Mouse (Mus musculus) adipocyte (in vitro differentiated cells): Measurements from ENCODE around the gene Foxred1.

Experiments
- DNase-seq: peaks from one replicate; pipeline ENCODE4 v3.0.0-alpha.2; 2016; ENCODE audit warnings: low spot score

Gene Foxred1

DNA sequence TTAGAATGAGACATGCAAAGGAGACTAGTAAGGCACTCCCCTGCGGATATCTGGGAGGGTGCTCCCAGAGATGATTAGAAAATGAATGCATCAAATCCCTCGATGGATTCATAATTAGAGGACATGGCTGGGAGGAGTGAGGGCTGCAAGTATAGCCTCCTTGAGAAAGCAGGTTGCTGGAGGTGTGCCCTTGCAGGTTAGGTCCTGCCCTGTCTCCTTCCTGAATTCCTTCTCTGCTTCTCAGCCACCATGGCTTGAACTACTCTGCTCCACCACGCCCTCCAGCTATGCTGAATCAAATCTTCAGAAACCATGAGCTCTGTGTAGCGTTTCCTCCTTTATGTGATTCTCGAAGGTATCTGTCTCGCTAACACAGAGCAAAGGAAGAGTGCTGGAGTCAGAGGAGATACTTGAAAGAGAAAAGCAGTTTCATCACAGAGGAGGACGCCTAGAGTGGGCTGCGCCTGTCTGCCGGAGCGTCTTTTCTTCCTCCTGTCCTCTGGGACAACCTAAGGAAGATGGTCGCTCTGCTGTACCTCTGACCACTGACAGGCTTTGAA, 17.8 kb downstream of the Foxred1 start:
- no peak for DNase-seq

DNA sequence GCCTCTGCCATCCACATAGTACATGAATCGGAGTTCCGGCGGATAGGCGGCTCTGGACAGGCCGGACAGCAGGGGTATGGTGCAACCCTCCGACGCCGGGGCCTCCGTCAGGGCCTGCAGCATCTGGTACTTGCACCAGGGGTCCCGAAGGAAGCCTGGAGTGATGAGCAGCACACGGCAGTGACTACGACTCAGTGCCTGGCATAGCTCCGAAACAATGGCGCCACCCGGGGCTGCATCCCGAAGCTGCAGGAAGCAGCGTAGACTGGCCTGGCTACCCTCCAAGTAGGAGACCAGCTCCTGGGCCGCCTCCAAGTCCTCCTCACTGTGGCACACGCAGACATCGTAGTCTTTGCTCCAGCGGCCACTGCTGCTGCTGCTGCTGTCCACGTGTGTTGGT, 22.2 kb downstream of the Foxred1 start:
- peak; percentile 32 for DNase-seq

DNA sequence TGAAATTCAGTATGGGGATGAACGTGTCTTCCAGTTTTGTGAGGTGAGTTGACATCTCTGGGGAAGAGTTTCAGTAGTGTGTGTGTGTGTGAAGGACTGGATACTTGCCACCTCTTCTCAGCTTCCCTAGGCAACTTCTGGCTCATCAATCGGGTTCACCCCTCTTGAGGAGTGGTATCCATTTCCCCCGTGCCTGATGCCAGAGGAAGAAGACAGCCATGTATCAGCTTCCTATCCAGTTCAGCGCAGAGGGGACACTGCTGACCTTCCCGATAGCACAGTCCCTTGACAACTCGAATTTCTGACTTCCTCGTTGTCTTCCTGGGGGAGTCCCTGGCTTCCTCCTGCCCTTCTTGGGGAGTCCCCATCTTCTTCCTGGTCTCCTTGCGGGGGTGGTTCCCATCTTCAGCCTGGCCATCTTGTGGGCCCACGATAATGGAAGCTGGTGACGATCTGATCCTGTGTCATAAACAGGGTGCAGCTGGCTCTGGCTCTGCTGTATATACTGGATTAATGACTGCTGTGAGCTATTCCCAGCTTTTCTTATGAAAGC, 23.4 kb downstream of the Foxred1 start:
- DNase-seq: no peak

DNA sequence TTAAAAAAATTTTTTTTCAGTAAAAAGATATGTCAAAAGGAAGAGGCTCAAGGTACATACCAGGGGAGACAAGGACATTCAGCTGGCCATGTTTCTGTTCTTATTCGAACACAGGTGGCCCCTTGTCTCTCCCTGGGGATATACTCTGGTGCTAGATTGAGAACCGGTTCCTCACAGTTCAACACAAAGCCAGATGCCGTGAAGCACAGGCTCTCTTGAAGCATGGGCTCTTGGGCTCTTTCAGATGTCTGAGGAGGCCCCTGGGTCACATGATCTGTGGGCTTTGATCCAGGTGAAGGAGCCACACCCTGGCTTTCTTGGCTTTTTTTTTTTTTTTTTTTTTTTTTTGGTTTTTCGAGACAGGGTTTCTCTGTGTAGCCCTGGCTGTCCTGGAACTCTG, 24.4 kb downstream of the Foxred1 start:
- no peak for DNase-seq

DNA sequence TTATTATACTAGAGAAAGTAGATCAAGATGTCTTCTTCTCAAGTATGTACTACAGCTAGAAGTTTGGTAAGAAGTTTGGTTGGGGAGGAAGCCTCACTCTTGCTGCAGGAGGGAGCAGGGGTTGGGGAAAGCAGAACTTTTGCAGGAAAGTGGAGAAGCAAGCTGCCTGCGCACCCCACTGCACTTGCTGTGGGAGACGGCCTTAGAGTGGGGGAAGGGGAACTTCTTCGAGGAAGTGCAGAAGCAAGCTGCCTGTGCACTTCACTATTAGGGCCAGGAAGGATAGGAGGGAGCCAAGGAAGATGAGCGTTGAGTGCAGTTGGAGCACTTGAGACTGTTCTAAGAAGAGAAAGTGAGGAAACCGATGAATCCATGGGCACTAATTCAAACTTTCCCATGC, 27.5 kb downstream of the Foxred1 start:
- no peak for DNase-seq

DNA sequence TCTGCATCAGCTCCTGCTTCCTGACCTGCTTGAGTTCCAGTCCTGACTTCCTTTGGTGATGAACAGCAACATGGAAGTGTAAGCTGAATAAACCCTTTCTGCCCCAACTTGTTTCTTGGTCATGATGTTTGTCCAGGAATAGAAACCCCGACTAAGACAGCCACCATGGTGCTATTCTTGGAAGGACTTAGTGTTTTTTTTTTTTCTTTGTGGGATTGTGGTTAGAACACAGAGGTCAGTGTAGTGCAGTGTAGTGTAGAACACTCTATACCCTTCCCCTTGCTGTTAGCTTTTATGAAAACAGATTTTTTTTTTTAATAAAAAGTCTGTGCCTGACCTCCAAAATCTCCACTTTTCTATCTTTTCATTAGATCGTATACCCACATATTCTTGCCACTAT, 28.0 kb downstream of the Foxred1 start:
- no peak for DNase-seq

DNA sequence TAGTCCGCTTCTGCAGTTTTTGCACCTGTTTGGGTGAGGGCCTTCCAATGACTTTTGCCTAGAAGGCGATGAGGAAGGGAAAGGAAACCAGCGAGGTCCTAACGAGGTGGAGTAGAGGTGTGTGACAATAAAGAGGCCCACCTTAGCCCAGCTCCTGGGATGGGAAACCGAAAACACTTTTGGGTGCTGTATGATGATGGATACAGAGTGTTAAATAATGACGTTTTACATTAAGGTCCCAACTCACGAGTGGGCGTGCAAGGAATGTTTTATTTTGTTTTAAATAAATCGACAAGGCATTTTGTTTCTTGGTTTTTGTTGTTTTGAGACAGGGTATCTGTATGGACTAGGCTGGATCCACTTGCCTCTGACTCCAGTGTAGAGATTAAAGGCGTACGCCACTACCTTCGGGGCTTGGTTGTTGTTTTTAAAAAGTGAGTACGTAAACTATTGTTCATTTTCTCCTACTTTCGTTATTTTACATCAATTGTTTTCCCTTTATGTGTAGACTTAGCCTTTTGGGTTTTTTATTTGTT, 34.7 kb downstream of the Foxred1 start:
- DNase-seq: no peak

DNA sequence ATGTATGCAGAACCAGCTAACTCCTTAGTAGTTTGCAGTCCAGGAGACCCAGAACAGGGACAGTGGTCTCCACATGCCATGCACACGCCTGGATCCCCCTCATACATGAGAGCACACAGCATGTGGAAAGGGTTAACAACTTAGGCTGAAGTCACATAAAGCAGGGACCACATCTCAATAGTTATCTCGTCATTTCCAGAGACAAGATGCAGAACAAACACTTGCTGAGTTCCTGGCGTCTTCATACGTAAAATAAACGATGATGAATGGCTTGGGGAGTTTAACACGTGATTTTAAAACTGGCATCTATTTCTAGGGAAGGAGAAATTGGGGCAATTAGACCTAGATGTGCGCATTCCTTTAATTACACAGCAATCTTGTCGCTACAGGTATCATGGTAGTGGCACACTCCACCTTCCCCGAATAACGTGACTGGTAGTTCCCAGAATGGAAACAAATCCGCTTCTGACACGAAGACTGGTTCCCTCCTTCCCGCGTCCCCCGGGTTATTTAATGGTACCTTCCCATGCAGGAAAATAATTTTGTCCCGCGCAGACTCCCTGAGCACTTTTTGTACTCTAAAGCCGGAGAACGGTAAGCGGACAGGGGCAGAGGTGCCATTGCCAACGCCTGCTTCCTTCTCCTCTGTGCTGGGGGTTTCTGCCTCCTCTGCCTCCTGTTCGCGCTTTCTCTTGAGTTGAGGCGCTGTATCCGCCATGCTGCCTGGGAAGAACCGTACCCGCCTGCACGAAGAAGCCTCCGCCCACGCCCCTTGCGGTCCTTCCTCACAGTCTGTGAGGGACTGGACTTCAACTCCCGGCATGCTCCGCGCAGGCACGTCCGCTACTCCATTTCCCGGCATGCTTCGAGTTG, 35.4 kb downstream of the Foxred1 start, which contains the start of gene Dcps:
Gene Dcps (minus strand): TSS at position 811 of the 873 bp plus-strand sequence.
- peak; percentile 84 for DNase-seq

DNA sequence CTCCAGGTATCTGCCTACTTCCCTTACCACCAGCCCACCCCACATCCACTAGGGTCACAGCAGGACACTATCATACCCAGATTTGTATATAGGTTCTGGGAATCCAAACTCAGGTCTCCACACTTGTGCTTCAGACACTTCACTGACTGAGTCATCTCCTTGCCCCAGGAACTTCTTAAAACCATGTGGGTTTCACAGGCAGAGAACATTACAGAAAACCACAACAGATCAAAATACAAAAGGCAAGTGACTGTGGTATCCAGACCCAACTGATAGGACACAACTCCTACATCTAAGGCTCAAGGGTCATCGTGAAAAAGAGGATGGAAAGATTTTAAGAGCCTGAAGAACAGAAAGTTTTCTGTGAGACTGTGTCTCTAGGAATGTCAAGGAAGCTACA, 37.5 kb downstream of the Foxred1 start:
- DNase-seq: no peak

DNA sequence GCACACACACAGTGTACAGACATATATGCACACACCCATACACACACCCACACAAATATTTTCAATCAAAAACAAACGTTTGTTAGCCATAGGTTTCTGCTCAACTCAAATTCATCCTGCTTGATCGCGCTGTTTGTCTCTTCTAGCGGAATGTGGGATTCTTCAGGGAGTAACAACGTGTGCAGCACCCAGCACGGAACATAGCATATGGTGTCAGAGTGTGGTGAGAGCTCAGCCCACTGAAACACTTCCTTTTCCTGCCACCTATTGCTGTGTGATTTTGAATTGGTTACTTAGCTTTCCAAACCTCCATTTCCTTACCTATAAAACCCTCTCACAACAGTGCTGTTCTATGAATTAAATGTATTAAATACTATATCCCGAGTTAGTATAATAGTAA, 40.8 kb downstream of the Foxred1 start:
- DNase-seq: no peak

DNA sequence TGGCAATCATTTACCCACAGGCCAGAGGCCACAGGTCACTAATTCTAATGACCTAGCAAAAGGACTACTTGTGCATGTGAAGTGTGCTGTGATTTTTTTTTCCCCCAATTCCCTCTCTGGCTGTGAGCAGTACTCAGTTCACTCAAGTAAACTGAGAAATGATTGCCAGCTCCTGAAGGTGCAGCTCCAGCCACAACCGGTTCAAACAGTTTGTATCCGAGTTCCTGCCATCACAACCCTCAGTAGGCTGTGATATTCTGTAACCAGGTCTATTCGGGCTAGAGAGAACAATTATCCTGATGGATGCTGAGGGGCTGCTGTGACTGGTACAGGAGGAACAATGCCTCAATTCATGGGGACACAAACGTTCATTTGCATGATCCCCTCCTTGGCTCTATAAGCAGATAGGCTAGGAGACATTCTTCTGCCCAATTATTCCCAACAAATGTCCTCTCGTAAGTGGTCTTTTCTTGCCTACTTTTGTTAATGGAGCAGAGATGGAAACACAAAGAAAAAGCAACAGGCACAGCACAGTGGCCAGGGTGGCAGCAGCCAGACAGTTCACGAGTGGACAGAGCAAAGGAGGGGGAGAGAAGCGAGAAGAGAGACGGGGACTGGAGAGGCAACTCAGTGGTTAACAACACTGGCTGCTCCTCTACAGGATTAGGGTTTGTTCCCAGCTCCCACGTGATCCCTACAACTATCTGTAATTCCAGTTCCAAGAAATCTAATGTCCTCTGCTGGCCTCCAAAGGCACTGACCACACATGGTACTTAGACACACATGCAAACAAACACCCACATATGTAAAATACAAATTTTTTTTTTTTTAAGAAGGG, 43.8 kb downstream of the Foxred1 start:
- peak; percentile 32 for DNase-seq

DNA sequence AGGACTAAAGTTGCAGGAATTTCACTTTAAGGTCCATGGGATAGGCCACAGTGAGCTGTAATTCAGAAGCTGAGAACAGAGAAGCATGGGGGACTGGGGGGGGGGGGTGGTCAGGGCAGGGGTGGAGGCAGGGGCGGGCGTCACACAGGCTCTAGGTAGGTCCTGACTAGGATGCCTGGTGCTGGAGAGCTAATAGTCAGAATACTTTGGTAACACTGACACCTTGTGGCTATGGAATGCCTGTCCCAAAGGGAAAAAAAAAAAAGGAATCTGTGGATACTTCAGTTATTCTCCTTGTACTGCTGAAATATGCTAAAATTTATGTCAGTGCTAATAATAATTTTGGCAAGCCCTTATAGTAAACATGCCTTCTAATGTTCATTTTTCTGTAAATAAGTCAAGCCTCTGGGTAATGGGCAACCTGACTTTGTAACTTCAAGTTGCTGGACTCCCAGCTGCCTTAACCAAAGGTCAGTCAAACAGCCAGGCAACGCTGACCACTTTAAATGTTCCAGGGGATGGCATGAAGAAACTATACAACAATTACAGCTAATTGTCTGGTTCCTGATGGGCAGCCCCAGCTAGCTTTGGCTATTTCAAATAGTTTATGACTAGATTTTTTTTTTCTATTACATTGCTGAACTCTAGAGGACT, 44.6 kb downstream of the Foxred1 start:
- DNase-seq: peak; percentile 76

DNA sequence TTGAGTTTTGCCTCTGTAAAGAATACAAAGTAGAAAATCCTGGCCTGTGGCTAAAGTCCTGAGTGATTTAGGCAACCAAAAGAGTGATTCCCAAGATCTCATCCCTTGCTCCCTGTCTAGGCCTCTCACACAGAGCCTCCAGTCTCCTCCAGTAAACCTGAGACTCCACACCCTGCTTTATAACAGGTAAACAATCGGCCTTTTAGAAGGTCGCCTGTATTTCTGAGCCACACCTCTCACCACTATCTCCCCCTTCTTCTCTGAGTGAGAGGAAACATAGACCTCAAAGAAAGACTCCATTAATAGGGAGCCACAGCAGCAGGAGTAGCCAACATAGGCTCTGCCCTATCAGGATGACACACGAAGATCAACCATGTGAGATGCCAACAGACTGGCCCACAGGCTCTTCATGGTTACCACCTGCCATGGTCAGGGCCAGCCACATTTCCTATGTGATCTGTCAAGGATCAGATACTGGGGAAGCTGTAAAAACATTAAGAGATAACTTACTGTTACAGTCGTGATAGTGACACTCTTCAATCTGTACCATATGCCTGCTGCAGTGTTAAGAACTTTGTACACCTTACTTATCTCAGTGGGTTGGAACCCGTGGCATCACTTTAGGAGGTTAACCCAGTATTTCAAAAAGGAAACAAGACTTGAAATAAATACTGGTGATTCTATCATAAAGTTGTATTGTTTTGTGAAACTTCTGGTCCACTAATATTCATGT, 46.5 kb downstream of the Foxred1 start:
- DNase-seq: no peak

DNA sequence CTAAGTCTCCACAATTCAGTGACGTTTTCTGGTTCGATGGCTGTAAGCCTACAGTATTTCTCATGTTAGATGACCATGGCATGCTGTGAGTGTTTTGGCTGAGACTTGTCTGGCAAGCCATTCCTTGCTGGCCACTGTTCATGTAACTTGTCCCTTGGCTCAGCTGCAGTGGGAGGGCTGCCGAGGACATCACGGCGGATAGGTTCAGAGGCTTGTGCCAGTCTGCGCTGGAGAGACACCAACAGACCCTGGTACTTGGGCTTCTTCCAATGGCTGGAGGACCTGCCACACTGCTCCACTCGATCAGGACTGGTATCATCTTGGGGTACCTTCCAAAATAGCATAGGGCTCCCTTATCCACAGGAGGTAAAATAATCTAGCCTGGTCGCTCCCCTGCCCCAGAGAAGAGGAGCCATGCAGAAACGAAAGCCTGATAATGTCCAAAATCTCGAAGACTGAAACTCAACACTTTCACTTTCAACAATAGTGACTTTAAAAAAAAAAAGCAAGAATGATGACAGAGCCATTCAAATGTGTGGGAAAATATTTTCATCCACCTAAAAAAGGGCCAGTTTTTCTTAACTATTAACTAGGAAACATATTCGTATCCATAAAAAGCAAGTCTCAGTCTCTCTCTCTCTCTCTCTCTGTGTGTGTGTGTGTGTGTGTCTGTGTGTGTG, 47.7 kb downstream of the Foxred1 start:
- DNase-seq: peak; percentile 64

DNA sequence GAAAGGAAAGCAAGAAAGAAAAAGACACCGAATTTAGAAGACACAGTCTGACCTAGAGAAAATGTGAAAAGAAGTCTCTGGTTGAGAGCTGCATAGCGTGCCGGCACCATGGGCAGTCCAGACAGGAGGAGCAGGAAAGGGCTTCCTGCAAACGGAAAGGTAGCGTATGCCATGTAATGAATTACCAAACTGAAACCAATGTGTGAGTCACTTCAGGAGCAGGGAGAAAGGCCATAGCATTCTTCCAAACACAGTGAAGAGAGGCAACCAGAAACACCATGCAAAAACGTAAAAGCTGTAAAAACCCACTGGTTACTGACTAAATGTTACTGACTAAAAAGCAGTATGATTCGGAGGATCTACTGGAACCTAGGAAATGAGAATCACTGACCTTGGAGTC, 49.1 kb downstream of the Foxred1 start:
- DNase-seq: no peak

DNA sequence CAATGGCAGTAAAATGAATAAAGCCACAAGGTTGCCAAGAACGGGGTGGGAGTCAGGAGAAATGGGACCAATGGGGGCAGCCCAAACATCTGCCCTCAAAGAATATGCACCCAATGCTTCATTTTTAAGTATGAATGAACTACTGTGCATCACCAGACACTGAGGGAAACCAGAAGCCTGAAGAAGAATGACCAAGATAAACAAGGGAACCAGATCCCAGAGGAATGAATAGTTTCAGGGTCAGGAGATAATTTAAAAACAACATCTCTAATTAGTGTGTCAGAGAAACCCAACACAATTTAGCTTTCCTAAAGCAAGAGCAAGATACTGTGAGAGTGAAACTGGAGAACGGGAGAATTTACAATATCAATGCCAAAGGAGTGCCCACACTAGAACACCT, 50.2 kb downstream of the Foxred1 start:
- DNase-seq: no peak

DNA sequence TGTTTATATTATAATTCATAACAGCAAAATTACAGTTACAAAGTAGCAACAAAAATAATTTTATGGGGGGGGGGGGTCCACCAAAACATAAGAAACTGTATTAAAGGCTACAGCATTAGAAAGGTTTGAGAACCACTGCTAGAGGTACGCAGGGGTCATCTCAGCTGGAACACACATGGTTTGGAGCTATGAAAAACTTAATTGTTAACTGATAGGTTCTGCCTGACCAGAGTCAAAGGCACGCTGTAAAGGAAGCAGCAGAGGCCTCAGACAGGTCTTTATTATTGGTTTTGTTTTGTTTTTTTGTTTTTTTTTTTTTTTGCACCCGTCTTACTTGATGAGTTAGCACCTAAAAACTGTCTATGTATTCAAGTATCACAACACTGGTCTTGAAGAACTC, 52.4 kb downstream of the Foxred1 start:
- no peak for DNase-seq

DNA sequence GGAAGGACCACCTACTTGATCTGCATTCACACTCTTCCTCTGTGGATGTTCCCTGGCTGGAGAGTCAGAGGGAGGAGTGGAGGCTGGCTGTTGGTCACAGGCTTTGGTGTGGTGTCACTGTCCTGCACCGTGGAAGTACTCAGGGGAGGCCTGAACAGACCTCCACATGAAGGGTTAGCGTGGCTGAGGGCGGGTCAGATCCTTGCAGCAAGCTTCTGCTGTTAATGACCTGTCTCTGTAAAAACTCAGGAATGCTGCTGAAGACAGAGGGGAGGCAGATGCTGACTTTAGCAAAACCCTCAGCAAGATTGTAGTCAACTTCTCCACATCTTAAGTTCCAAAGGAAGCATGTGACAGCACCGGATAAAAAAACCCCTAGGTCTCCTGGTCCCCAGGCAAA, 54.0 kb downstream of the Foxred1 start:
- no peak for DNase-seq

DNA sequence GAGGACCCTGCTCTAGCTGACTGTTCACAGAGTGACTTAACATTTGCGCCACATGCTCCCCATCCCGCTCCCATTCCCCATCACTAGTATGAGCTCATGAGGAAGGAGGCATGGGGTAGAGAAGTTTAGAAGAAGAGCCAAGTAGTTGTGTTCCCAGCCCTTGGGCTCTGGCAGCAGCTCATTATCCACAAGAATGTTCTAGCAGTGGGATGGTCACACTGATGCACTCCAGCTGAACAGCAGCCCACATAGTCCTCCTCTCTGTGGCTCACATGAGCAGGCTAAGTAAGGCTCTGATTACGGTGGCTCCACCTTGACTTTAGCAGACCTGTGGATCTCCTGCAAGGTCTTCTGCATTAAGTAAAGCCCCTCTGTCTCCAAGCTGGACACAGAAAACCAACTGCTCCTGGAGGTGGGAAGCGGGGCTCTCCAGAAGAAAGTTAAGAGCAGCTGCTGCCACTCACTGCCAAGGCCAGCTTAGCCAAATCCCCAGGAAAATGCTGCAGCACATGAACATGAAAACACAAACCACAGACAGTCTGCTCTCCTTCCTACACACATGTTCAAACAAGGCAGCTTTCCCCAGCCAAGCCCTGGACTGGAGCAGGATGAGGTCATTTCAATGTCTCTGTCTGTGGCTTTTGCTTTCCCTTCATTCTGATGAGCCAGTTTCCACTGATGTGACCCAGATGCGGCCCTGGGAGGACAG, 54.7 kb downstream of the Foxred1 start:
- peak; percentile 18 for DNase-seq
